Mouse (Mus musculus): Measurements from ENCODE around the gene Slc2a4. TPM values are rescaled to one million over a fixed set of nuclear protein-coding genes. Genes with fewer than 3 reads are reported as not detected.
A peak's percentile ranks its signal among the peaks of the same experiment; 100 is the strongest.
"Not testable (repeated sequence)": the region's sequence is repeated elsewhere in the genome, so short reads cannot be mapped to it uniquely, and the experiment has no call there.

Slc2a4 gene
- polyA plus RNA-seq, 1 experiment = 14.1 TPM

- TF ChIP-seq POLR2AphosphoS2 (IDR thresholded peaks at IDR 0.05; ENCODE audit: insufficient read length, low read depth) (peak; percentile 76), POLR2A (IDR thresholded peaks at IDR 0.05; ENCODE audit: insufficient read length, low read depth) (no peak)
- Histone ChIP-seq H3K4me2 (ENCODE audit: low read depth) (peak overlapping the region; percentile 87), H3K36me3 (ENCODE audit: control insufficient read depth, insufficient read depth) (peaks cover 39% of the 10 kb centered on the region), H3K4me3 (peak overlapping the region; percentile 77), H3K79me2 (ENCODE audit: control insufficient read depth, insufficient read depth) (peaks cover 53% of the 10 kb centered on the region), H3ac (ENCODE audit: control insufficient read depth, insufficient read length) (peak overlapping the region; percentile 87), H3K27me3 (ENCODE audit: control insufficient read depth, insufficient read depth, insufficient read length) (no peaks in the 10 kb centered on the region)
Observed at GRCm38 (mm10) chr11:69919661-69920265, 28.2 kb downstream of the Slc2a4 start.

- peaks cover 39% of the 10 kb centered on the region for H3K36me3 ChIP-seq (ENCODE audit: control insufficient read depth, insufficient read depth)
- no peak for TF ChIP-seq MYOG (IDR thresholded peaks at IDR 0.05; ENCODE audit: control insufficient read depth in 1 of 3, insufficient read depth in 1 of 3, insufficient read length in 2 of 3, low read depth in 2 of 3)
- TF ChIP-seq CEBPB (IDR thresholded peaks at IDR 0.05; ENCODE audit: insufficient read depth, poor library complexity, severe bottlenecking) = 0 out of 2 replicates have a peak, but pooled peaks have one; percentile 6
- no peak for TF ChIP-seq REST (IDR thresholded peaks at IDR 0.05; ENCODE audit: insufficient read depth, insufficient read length)
- TF ChIP-seq TCF12 (IDR thresholded peaks at IDR 0.05; ENCODE audit: insufficient read depth, poor library complexity, severe bottlenecking) = no peak
- H3K27me3 ChIP-seq (ENCODE audit: control insufficient read depth, insufficient read depth, insufficient read length) = no peaks in the 10 kb centered on the region
- peak overlapping the region; percentile 77 for H3K4me3 ChIP-seq
- no peak overlapping the region for H3ac ChIP-seq (ENCODE audit: control insufficient read depth, insufficient read length)
- peak overlapping the region; percentile 87 for H3K4me2 ChIP-seq (ENCODE audit: low read depth)
- H3K79me2 ChIP-seq (ENCODE audit: control insufficient read depth, insufficient read depth) = peaks cover 58% of the 10 kb centered on the region
Observed at GRCm38 (mm10) chr11:69919053-69919452, 28.9 kb downstream of the Slc2a4 start.

- Histone ChIP-seq H3K36me3 (ENCODE audit: control insufficient read depth, insufficient read depth) (peaks cover 39% of the 10 kb centered on the region), H3K27me3 (ENCODE audit: control insufficient read depth, insufficient read depth, insufficient read length) (no peaks in the 10 kb centered on the region), H3K4me3 (no peak overlapping the region), H3ac (ENCODE audit: control insufficient read depth, insufficient read length) (no peak overlapping the region), H3K79me2 (ENCODE audit: control insufficient read depth, insufficient read depth) (peaks cover 58% of the 10 kb centered on the region), H3K4me2 (ENCODE audit: low read depth) (peak overlapping the region; percentile 87)
- TF ChIP-seq POLR2AphosphoS2 (IDR thresholded peaks at IDR 0.05; ENCODE audit: insufficient read length, low read depth) = peak; percentile 52
- no peak for TF ChIP-seq USF1 (IDR thresholded peaks at IDR 0.05; ENCODE audit: low read depth)
Observed at GRCm38 (mm10) chr11:69918118-69918517, 29.9 kb downstream of the Slc2a4 start.

- no peaks in the 10 kb centered on the region for H3K27me3 ChIP-seq (ENCODE audit: control insufficient read depth, insufficient read depth, insufficient read length)
- no peak overlapping the region for H3K4me2 ChIP-seq (ENCODE audit: low read depth)
- TF ChIP-seq USF1 (IDR thresholded peaks at IDR 0.05; ENCODE audit: low read depth) = no peak
- TF ChIP-seq CEBPB (IDR thresholded peaks at IDR 0.05; ENCODE audit: insufficient read depth, poor library complexity, severe bottlenecking) = no peak
- no peak for TF ChIP-seq MYOG (IDR thresholded peaks at IDR 0.05; ENCODE audit: control insufficient read depth in 1 of 3, insufficient read depth in 1 of 3, insufficient read length in 2 of 3, low read depth in 2 of 3)
- no peak for TF ChIP-seq TCF12 (IDR thresholded peaks at IDR 0.05; ENCODE audit: insufficient read depth, poor library complexity, severe bottlenecking)
- TF ChIP-seq POLR2A (IDR thresholded peaks at IDR 0.05; ENCODE audit: insufficient read length, low read depth) = no peak
- no peak for TF ChIP-seq MYOD1 (IDR thresholded peaks at IDR 0.05; ENCODE audit: control insufficient read depth in 1 of 3, insufficient read length in 2 of 3, low read depth in 2 of 3)
- no peak for TF ChIP-seq REST (IDR thresholded peaks at IDR 0.05; ENCODE audit: insufficient read depth, insufficient read length)
- TF ChIP-seq E2F4 (IDR thresholded peaks at IDR 0.05; ENCODE audit: insufficient read depth) = no peak
- TF ChIP-seq MAX (IDR thresholded peaks at IDR 0.05; ENCODE audit: low read depth) = no peak
- TF ChIP-seq POLR2AphosphoS2 (IDR thresholded peaks at IDR 0.05; ENCODE audit: insufficient read length, low read depth) = no peak
- TF ChIP-seq SRF (IDR thresholded peaks at IDR 0.05; ENCODE audit: control insufficient read depth, insufficient read length, low read depth) = no peak
- TF ChIP-seq TCF3 (IDR thresholded peaks at IDR 0.05; ENCODE audit: insufficient read length, low read depth) = no peak
- H3K36me3 ChIP-seq (ENCODE audit: control insufficient read depth, insufficient read depth) = peaks cover 40% of the 10 kb centered on the region
- H3K4me3 ChIP-seq = no peak overlapping the region
- H3ac ChIP-seq (ENCODE audit: control insufficient read depth, insufficient read length) = no peak overlapping the region
- H3K79me2 ChIP-seq (ENCODE audit: control insufficient read depth, insufficient read depth) = peaks cover 58% of the 10 kb centered on the region
Observed at GRCm38 (mm10) chr11:69917379-69917948, 30.5 kb downstream of the Slc2a4 start.

- Histone ChIP-seq H3K36me3 (ENCODE audit: control insufficient read depth, insufficient read depth) (peaks cover 45% of the 10 kb centered on the region), H3K79me2 (ENCODE audit: control insufficient read depth, insufficient read depth) (peaks cover 58% of the 10 kb centered on the region)
- not testable (repeated sequence) for H3K27me3 ChIP-seq (ENCODE audit: control insufficient read depth, insufficient read depth, insufficient read length); H3K4me2 ChIP-seq (ENCODE audit: low read depth); H3K4me3 ChIP-seq; H3ac ChIP-seq (ENCODE audit: control insufficient read depth, insufficient read length)
Observed at GRCm38 (mm10) chr11:69916652-69917378, 31.2 kb downstream of the Slc2a4 start.
